Mouse (Mus musculus): ENCODE results near the gene Adgrb3. TPM values are rescaled to one million over a fixed set of nuclear protein-coding genes. Genes with fewer than 3 reads are reported as not detected.

Gene Adgrb3
- polyA plus RNA-seq, 1 experiment = not detected

DNA sequence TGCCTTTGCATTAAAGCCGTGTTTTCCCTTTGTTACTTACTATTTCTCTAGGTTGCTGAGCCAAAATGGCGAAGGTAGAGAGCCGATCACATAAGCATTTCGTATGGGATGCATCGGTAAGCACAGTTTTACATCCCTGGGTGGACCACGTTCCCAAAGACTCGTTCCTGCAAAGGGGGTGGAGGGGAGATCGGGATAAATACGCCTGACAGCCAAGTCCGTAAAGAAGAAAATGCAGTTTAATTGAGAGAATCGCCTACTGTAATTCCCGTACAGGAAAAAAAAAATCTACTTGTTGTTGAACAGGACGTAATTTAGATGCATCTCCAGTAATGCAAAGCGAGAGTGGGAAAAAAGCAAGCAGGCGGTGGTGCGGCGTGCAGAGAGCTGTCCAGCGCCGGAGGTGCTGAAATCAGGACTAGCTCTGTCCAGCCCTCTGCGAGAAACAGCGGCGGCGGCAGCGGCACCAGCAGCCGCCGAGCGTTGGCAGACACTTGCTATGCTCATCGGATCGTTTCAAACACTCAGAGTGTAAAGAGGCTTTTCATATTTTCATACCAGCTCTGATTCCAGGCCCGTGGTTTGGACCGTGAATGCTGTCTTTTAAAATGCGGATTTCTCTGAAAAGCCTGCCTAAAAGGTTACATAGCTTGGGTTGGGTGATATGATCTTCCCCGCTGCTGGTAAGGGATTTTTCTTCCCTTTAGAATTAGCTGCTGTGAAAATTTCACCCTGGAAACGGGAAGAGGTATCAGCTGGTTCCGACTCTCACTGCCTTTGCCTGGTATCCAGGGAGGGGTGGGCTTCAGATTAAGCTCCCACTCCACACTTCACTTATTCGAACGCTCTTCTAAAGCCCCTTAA lies 600.9 kb downstream of the Adgrb3 start:
- no peak overlapping the region for H3K27ac ChIP-seq (ENCODE audit: insufficient read depth, low read depth, low read length)
- no peak overlapping the region for H3K4me3 ChIP-seq (ENCODE audit: insufficient read depth, low read length)
- no peaks in the 10 kb centered on the region for H3K4me1 ChIP-seq (ENCODE audit: control insufficient read depth, insufficient read depth, low read length)
- TF ChIP-seq CTCF (IDR thresholded peaks at IDR 0.05; ENCODE audit: low read depth, low read length) = no peak
- no peak for TF ChIP-seq POLR2A (IDR thresholded peaks at IDR 0.05; ENCODE audit: borderline replicate concordance, low read depth, low read length)

DNA sequence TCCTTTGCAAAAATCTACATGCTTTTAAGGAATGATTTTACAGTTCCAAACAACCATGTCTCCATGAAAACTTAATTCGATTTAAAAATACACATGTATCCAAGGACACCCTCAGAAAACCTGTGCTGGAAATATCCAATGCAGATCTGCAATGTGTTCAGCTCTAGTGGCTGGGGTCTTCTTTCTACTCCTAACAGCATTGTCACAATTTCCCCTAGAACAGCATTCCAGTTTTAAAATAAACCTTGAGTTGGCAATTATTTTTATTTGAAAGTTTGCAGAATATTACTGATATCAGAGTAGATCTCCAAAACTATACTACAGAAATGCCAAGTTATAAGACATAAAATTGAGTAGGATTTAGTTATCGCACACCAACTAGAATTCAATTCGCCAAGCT lies 601.6 kb downstream of the Adgrb3 start:
- Histone ChIP-seq H3K4me1 (ENCODE audit: control insufficient read depth, insufficient read depth, low read length) (no peaks in the 10 kb centered on the region), H3K4me3 (ENCODE audit: insufficient read depth, low read length) (no peak overlapping the region), H3K27ac (ENCODE audit: insufficient read depth, low read depth, low read length) (no peak overlapping the region)
- TF ChIP-seq POLR2A (IDR thresholded peaks at IDR 0.05; ENCODE audit: borderline replicate concordance, low read depth, low read length) = no peak

DNA sequence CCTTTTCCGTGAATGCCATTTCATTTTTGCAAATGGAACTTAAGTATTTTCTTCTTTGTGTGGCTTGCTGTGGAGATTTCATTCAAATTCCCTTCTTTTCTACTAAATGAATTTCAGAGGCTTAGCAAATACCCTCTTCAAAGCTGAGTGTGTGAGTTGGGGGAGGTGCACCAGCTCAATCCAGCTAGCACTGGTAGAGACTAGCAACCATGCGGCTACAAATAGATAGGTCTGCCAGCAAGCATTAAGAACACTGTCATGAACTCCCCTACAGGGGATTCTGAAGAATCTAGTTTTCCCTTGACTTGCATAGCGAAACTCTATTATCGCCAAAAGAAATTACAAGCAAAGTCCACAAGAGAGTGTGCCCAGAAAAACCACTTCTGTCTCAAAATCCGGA lies 624.9 kb downstream of the Adgrb3 start:
- Histone ChIP-seq H3K4me3 (ENCODE audit: insufficient read depth, low read length) (no peak overlapping the region), H3K4me1 (ENCODE audit: control insufficient read depth, insufficient read depth, low read length) (no peaks in the 10 kb centered on the region), H3K27ac (ENCODE audit: insufficient read depth, low read depth, low read length) (no peak overlapping the region)
- TF ChIP-seq CTCF (IDR thresholded peaks at IDR 0.05; ENCODE audit: low read depth, low read length) = no peak
- TF ChIP-seq POLR2A (IDR thresholded peaks at IDR 0.05; ENCODE audit: borderline replicate concordance, low read depth, low read length) = no peak

DNA sequence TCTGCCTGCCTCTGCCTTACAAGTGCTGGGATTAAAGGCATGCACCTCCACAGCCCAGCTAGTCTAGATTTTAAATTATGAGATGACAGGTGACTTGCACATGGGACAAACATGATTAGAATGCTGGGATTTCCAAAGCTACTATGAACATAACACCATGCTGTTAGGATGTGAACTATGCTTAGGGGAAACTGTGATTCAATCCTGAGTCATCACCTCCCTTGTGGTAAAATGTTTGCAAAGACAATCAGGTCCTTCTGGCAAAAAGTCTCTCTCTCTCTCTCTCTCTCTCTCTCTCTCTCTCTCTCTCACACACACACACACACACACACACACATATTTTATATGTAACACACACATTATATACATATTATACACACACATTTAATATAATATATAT lies 630.1 kb downstream of the Adgrb3 start:
- no peak overlapping the region for H3K4me3 ChIP-seq (ENCODE audit: insufficient read depth, low read length)
- no peak overlapping the region for H3K27ac ChIP-seq (ENCODE audit: insufficient read depth, low read depth, low read length)

DNA sequence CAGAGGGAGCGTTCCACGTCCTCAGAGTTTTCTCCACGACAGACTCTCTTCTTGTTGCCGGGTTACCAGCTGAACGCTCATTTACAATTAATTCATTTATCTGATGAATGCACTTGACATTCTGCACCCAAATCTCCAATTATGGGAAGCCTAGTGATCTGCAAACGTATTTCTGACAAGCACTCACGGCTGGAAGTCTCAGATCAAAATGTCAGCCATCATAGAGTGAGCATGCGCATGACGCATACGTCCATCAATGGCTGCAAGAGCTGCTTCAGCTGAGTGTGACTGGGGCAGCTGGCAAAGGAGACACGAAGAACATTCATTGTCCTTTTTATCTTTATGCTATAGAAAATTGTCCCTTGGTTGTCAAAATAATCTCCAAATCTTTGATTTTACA lies 637.5 kb downstream of the Adgrb3 start:
- no peak for TF ChIP-seq CTCF (IDR thresholded peaks at IDR 0.05; ENCODE audit: low read depth, low read length)
- TF ChIP-seq POLR2A (IDR thresholded peaks at IDR 0.05; ENCODE audit: borderline replicate concordance, low read depth, low read length) = no peak
- Histone ChIP-seq H3K4me1 (ENCODE audit: control insufficient read depth, insufficient read depth, low read length) (no peaks in the 10 kb centered on the region), H3K4me3 (ENCODE audit: insufficient read depth, low read length) (no peak overlapping the region), H3K27ac (ENCODE audit: insufficient read depth, low read depth, low read length) (no peak overlapping the region)

More for the DNA sequence above, 630.1 kb downstream of the Adgrb3 start:
- TF ChIP-seq CTCF (IDR thresholded peaks at IDR 0.05; ENCODE audit: low read depth, low read length) = no peak
- TF ChIP-seq POLR2A (IDR thresholded peaks at IDR 0.05; ENCODE audit: borderline replicate concordance, low read depth, low read length) = no peak
- no peaks in the 10 kb centered on the region for H3K4me1 ChIP-seq (ENCODE audit: control insufficient read depth, insufficient read depth, low read length)

DNA sequence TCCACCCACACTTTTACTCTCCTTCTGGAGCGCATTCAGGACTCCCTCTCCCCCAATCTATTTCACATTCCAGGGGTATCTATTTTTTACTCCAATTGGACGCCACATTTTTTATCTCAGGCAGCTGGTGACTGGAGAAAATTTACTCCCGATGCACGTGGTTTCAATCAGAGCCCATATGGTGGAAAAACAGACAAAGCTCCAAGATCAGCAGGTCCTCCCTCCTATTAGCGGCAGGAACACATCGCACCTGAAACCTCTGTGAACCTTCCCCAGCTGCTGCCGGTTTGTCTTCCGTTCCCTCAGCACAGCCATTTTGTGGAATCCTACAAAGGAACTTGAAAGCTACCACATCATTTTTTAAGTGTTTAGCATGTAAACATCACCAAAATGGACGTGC lies 640.2 kb downstream of the Adgrb3 start:
- TF ChIP-seq CTCF (IDR thresholded peaks at IDR 0.05; ENCODE audit: low read depth, low read length) = no peak
- TF ChIP-seq POLR2A (IDR thresholded peaks at IDR 0.05; ENCODE audit: borderline replicate concordance, low read depth, low read length) = no peak
- H3K27ac ChIP-seq (ENCODE audit: insufficient read depth, low read depth, low read length) = no peak overlapping the region

DNA sequence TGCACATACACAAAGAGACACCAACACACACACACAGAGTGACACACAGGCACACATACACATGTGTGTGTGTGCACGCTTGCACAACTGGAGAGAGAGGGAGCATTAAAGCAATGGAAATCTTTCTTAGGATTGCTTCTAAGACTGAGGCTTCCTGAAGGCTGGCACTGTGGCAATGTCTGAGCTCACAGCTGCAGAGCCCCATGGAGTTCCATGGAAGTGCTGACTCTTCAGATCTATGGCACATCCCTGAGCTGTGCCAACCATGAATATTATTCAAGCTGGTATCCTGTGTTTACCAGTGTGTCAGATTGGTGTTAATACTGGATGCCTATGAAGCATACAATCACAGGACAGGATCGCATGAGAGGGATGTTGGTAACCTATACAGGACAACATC lies 643.6 kb downstream of the Adgrb3 start:
- no peak overlapping the region for H3K4me3 ChIP-seq (ENCODE audit: insufficient read depth, low read length)
- H3K27ac ChIP-seq (ENCODE audit: insufficient read depth, low read depth, low read length) = no peak overlapping the region
- TF ChIP-seq POLR2A (IDR thresholded peaks at IDR 0.05; ENCODE audit: borderline replicate concordance, low read depth, low read length) (no peak), CTCF (IDR thresholded peaks at IDR 0.05; ENCODE audit: low read depth, low read length) (no peak)
- H3K4me1 ChIP-seq (ENCODE audit: control insufficient read depth, insufficient read depth, low read length) = no peaks in the 10 kb centered on the region

More for the DNA sequence above, 640.2 kb downstream of the Adgrb3 start:
- Histone ChIP-seq H3K4me3 (ENCODE audit: insufficient read depth, low read length) (no peak overlapping the region), H3K4me1 (ENCODE audit: control insufficient read depth, insufficient read depth, low read length) (no peaks in the 10 kb centered on the region)

DNA sequence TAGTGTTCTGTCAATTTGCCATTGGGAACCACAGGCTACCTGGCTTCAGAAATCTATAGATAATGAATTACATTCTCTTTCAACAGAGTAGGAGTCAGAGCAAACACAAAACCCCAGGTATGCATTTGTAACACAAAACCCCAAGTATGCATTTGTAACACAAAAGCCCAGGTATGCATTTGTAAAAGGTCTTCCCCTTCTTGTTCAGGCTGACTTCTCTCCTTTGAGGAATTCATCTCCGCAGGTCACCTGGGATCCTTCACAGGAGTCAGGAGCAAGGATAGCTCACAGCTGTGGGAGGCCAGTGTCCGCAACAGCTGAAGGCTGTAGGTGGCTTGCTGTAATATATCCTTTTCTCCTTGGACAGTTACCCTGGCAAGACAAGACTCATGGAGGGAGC lies 647.6 kb downstream of the Adgrb3 start:
- Histone ChIP-seq H3K4me1 (ENCODE audit: control insufficient read depth, insufficient read depth, low read length) (no peaks in the 10 kb centered on the region), H3K27ac (ENCODE audit: insufficient read depth, low read depth, low read length) (no peak overlapping the region), H3K4me3 (ENCODE audit: insufficient read depth, low read length) (no peak overlapping the region)
- TF ChIP-seq POLR2A (IDR thresholded peaks at IDR 0.05; ENCODE audit: borderline replicate concordance, low read depth, low read length) (no peak), CTCF (IDR thresholded peaks at IDR 0.05; ENCODE audit: low read depth, low read length) (no peak)

DNA sequence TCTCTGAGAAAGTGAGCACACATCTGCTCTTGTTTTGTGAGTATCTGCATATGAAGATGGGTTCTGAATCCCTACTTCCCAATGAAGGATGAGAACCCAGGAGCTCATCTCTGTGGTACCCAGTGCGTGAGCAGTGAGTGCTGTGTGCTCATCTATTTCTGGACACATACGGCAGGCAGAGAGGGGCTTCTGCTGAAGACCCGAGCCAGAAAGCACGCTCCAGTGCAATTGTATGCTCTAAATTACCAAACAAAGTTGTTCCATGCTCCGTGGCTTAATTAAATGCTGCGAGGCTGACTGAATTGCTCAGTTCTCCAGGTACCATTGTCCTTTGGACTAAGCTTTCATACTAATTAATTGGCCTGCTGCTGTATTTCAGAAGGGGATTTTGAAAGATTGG lies 648.9 kb downstream of the Adgrb3 start:
- Histone ChIP-seq H3K4me3 (ENCODE audit: insufficient read depth, low read length) (no peak overlapping the region), H3K4me1 (ENCODE audit: control insufficient read depth, insufficient read depth, low read length) (no peaks in the 10 kb centered on the region), H3K27ac (ENCODE audit: insufficient read depth, low read depth, low read length) (no peak overlapping the region)
- TF ChIP-seq POLR2A (IDR thresholded peaks at IDR 0.05; ENCODE audit: borderline replicate concordance, low read depth, low read length) (no peak), CTCF (IDR thresholded peaks at IDR 0.05; ENCODE audit: low read depth, low read length) (no peak)

DNA sequence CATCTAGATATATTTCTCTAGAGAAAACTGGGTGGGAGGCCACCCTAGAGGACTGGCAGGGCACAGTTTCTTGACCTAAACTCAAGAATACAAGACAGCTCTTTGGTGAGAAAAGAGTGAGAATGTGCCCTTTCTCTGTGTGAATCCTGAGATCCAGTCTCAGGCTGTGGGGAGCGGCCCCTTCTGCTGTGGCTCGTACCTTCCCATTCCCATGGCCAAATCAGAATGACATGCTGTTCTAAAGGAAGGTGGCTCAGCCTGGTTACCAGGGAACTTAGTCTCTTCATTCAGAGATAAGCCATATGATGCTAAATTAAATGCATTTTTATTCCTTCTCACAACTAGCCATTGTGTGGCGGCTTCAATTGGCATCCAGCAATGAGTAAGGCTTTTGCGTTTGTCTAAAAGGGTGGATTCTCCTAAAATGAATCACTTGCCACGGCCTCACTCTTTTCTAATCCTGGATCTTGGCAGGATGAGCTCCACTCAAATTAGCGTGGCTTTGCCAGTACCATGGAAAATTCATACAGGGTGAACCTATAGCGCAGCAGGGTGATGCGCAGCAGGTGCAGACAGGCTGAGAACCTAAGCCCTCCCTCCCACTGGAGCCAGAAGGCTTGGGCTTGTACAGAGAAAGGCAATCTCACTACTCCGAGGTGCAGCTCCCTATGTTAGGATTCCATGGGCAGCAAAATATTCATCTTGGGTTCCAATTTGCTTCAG lies 649.5 kb downstream of the Adgrb3 start:
- TF ChIP-seq POLR2A (IDR thresholded peaks at IDR 0.05; ENCODE audit: borderline replicate concordance, low read depth, low read length) (no peak), CTCF (IDR thresholded peaks at IDR 0.05; ENCODE audit: low read depth, low read length) (no peak)
- Histone ChIP-seq H3K4me3 (ENCODE audit: insufficient read depth, low read length) (no peak overlapping the region), H3K27ac (ENCODE audit: insufficient read depth, low read depth, low read length) (no peak overlapping the region), H3K4me1 (ENCODE audit: control insufficient read depth, insufficient read depth, low read length) (no peaks in the 10 kb centered on the region)
